Mouse (Mus musculus) hindbrain, postnatal 0 days (tissue): Measurements from ENCODE around the gene Col6a1. TPM values are rescaled to one million over a fixed set of nuclear protein-coding genes. Genes with fewer than 3 reads are reported as not detected.

ENCODE experiments used
- ATAC-seq: fragments of 200-750 bp; cut with Nextera tagmentation; 2 replicates; pipeline ENCODE4 v1.8.0; 2017; ENCODE audit warnings: mild to moderate bottlenecking, moderate TSS enrichment, moderate library complexity
- DNase-seq: peaks from one replicate; pipeline ENCODE4 v3.0.0-alpha.2; 2015; ENCODE audit warnings: low spot score
- H3K27ac ChIP-seq: fragments of 300-500 bp; sonication (generic); 2 replicates; pipeline ENCODE4 v1.5.1; 2014; ENCODE audit warnings: mild to moderate bottlenecking
- H3K27me3 ChIP-seq: fragments of 300-500 bp; sonication (generic); 2 replicates; pipeline ENCODE4 v1.6.1; 2014; ENCODE audit warnings: low read length, mixed read lengths; ENCODE audit not compliant: insufficient read depth
- H3K36me3 ChIP-seq: fragments of 300-500 bp; sonication (generic); 2 replicates; pipeline ENCODE4 v1.6.1; 2014; ENCODE audit warnings: low read length, mixed read lengths; ENCODE audit not compliant: insufficient read depth
- H3K4me1 ChIP-seq: fragments of 300-500 bp; sonication (generic); 2 replicates; pipeline ENCODE4 v1.6.1; 2014; ENCODE audit warnings: antibody characterized with exemption, low read length, mixed read lengths; ENCODE audit not compliant: insufficient read depth
- H3K4me2 ChIP-seq: fragments of 300-500 bp; sonication (generic); 2 replicates; pipeline ENCODE4 v1.6.1; 2014; ENCODE audit warnings: low read depth, mild to moderate bottlenecking, low read length, moderate library complexity, mixed read lengths
- H3K4me3 ChIP-seq: fragments of 300-500 bp; sonication (generic); 2 replicates; pipeline ENCODE4 v1.5.1; 2014; ENCODE audit warnings: low read length
- H3K9ac ChIP-seq: fragments of 300-500 bp; sonication (generic); replicated peaks from 2 replicates; pipeline ENCODE4 v1.6.1; 2014; ENCODE audit warnings: mild to moderate bottlenecking, low read length, moderate library complexity, mixed read lengths
- H3K9me3 ChIP-seq: fragments of 300-500 bp; sonication (generic); 2 replicates; pipeline ENCODE4 v1.6.1; 2016; ENCODE audit warnings: low read length, mixed read lengths
- CTCF ChIP-seq: IDR thresholded peaks from 2 replicates; pipeline ENCODE4 v1.5.1; 2016; ENCODE audit warnings: antibody characterized with exemption, control low read depth, low read depth
- WGBS: fragments of 180-500 bp; shearing (Covaris S2); extraction: QIAGEN DNeasy Blood & Tissue Kit; methylation state at CpG from one replicate; pipeline ENCODE4 v1.1.7; 2014; 5-methylcytosine and 5-hydroxymethylcytosine counted together
- polyA plus RNA-seq: library from polyadenylated mRNA; unstranded; fragments of >200 nt; fragmentation: Nextera tagmentation; extraction: Ambion mirVana; gene quantifications from 2 replicates; pipeline ENCODE4 v1.2.1, GENCODE M21; 2015
- total RNA-seq: library from RNA; depleted of rRNA; stranded (reverse); fragments of >200 nt; gene quantifications from 2 replicates; pipeline ENCODE4 v1.2.3, GENCODE M21; 2014

The Col6a1 gene
- total and polyA plus RNA-seq, 2 experiments from 2014 or later: 27.0 to 39.0 TPM

- TF ChIP-seq CTCF: no peak
- no peak for ATAC-seq
- no peaks in the 10 kb centered on the region for H3K36me3 ChIP-seq
- no peak overlapping the region for H3K4me2 ChIP-seq
- no peak overlapping the region for H3K4me3 ChIP-seq
- no peaks in the 10 kb centered on the region for H3K9me3 ChIP-seq
- H3K27me3 ChIP-seq: no peaks in the 10 kb centered on the region
- no peak overlapping the region for H3K9ac ChIP-seq
- no peaks in the 10 kb centered on the region; the same call in 1 of the 2 replicates for H3K4me1 ChIP-seq
- WGBS: 92% methylated on average over 4 of the region's 4 CpGs
- no peak overlapping the region for H3K27ac ChIP-seq
- DNase-seq: no peak
Observed at GRCm38 (mm10) chr10:76726866-76727265, 898 bp upstream of the Col6a1 start.

- no peak for DNase-seq
- no peak overlapping the region for H3K9ac ChIP-seq
- ATAC-seq: no peak
- peak overlapping the region; percentile 4; the same call in 1 of the 2 replicates for H3K4me2 ChIP-seq
- no peak for TF ChIP-seq CTCF
- 89% methylated on average over 2 of the region's 2 CpGs for WGBS
- H3K27me3 ChIP-seq: no peaks in the 10 kb centered on the region
- no peak overlapping the region for H3K4me3 ChIP-seq
- H3K36me3 ChIP-seq: no peaks in the 10 kb centered on the region
- no peaks in the 10 kb centered on the region for H3K9me3 ChIP-seq
- H3K27ac ChIP-seq: no peak overlapping the region
- H3K4me1 ChIP-seq: no peaks in the 10 kb centered on the region
Observed at GRCm38 (mm10) chr10:76725097-76725496, 871 bp downstream of the Col6a1 start.

- no peak for TF ChIP-seq CTCF
- no peak for ATAC-seq
- Histone ChIP-seq H3K9ac (no peak overlapping the region), H3K36me3 (no peaks in the 10 kb centered on the region), H3K4me3 (no peak overlapping the region), H3K27ac (no peak overlapping the region), H3K9me3 (no peaks in the 10 kb centered on the region), H3K4me1 (no peaks in the 10 kb centered on the region), H3K4me2 (no peak overlapping the region), H3K27me3 (no peaks in the 10 kb centered on the region)
- no peak for DNase-seq
- WGBS: 57% methylated on average over 5 of the region's 5 CpGs
Observed at GRCm38 (mm10) chr10:76724231-76724736, 1.7 kb downstream of the Col6a1 start.

- Histone ChIP-seq H3K4me2 (no peak overlapping the region), H3K36me3 (no peaks in the 10 kb centered on the region), H3K4me3 (no peak overlapping the region), H3K9me3 (no peaks in the 10 kb centered on the region), H3K27me3 (no peaks in the 10 kb centered on the region), H3K9ac (no peak overlapping the region), H3K27ac (no peak overlapping the region), H3K4me1 (no peaks in the 10 kb centered on the region)
- ATAC-seq (no peak), DNase-seq (no peak)
- TF ChIP-seq CTCF: no peak
- 84% methylated on average over 18 of the region's 18 CpGs for WGBS
Observed at GRCm38 (mm10) chr10:76722751-76723450, 3.1 kb downstream of the Col6a1 start.

DNA sequence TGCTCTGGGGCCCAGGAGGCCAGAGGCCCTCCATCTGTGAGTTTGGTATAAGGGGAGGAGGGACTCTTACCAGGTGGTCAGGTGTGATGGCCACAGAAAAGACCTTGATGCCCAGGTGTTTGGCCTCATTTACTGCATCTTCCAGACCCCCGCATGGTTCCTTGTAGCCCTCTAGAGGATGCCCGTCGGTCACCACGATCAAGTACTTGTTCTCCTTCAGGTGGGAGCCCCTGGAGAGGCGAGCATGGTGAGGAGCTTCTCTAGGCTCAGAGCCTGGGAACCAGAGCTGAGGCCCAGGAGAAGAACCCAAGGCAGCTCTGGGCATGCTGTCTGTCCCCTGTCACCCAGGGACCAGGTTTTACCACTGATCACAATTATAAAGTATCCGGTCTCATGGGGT, 4.2 kb downstream of the Col6a1 start:
- ATAC-seq (no peak), DNase-seq (no peak)
- Histone ChIP-seq H3K4me2 (no peak overlapping the region), H3K27me3 (no peaks in the 10 kb centered on the region), H3K4me3 (no peak overlapping the region), H3K9ac (no peak overlapping the region), H3K9me3 (no peaks in the 10 kb centered on the region), H3K4me1 (no peaks in the 10 kb centered on the region), H3K27ac (no peak overlapping the region), H3K36me3 (no peaks in the 10 kb centered on the region)
- no peak for TF ChIP-seq CTCF
- 94% methylated on average over 6 of the region's 6 CpGs for WGBS

DNA sequence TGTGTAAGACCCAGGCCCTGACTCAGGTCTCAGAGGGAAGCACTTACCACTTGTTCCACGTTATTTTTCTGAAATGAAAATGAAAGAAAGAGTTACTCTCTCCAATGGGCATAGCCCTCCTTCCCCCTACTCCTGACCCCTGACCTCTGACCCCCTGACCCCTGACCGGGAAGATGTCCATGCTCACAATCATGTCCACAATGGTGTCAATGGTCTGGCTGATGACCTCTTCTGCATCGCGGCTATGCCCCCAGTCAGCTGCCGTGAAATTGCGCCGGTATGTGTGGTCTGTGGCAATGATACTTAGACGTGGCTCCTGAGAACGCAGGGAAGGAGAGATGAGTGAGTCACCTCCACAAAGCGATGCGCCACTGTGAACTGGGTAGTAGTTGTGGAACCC, 4.8 kb downstream of the Col6a1 start:
- 68% methylated on average over 11 of the region's 11 CpGs for WGBS
- Histone ChIP-seq H3K27me3 (no peaks in the 10 kb centered on the region), H3K9me3 (no peaks in the 10 kb centered on the region), H3K4me3 (no peak overlapping the region), H3K9ac (no peak overlapping the region), H3K36me3 (no peaks in the 10 kb centered on the region), H3K27ac (no peak overlapping the region), H3K4me2 (no peak overlapping the region), H3K4me1 (no peaks in the 10 kb centered on the region)
- DNase-seq: no peak
- TF ChIP-seq CTCF: no peak
- no peak for ATAC-seq

- Histone ChIP-seq H3K4me2 (no peak overlapping the region), H3K36me3 (no peaks in the 10 kb centered on the region), H3K9ac (no peak overlapping the region), H3K4me1 (no peaks in the 10 kb centered on the region; the same call in 1 of the 2 replicates), H3K27ac (no peak overlapping the region), H3K27me3 (no peaks in the 10 kb centered on the region), H3K4me3 (no peak overlapping the region), H3K9me3 (no peaks in the 10 kb centered on the region)
- ATAC-seq (no peak), DNase-seq (no peak)
- 89% methylated on average over 4 of the region's 4 CpGs for WGBS
- TF ChIP-seq CTCF: no peak
Observed at GRCm38 (mm10) chr10:76717631-76718030, 8.3 kb downstream of the Col6a1 start.
